Mouse (Mus musculus): Measurements from ENCODE around the gene Henmt1.

DNA sequence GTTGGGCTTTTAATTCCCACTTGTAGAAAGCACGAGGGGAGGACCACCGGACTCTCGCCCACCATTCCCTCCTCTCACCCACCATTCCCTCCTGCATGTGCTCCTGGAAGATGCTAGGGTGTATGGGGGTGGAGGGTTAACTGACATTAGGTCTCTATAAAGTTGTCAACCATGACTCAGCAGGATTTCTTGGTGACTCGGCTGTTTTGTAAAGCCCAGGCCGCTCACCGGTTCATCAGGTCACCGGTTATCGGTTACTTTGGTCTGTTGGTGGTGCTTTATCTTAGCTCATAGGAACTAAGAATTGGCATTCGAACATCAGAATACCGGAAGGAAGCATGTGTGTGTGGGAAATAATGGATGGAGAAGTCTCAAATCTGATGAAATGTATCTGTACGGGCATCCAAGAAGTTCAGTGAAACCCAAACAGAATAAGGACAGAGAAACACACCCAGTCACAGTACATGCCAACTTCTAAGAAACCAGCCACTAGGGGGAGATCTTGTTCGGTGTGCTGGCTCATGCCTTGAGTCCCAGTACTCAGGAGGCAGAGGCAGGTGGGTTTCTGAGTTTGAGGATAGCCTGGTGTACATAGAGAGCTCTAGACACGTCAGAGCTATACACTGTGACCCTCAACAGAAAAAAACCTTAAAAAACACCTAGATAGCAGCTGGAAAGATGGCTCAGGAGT, 37.8 kb downstream of the Henmt1 start:
- TF ChIP-seq CTCF (IDR thresholded peaks at IDR 0.05; ENCODE audit: control insufficient read depth, insufficient read depth, low read length) (peak; percentile 63), POLR2A (IDR thresholded peaks at IDR 0.05; ENCODE audit: borderline replicate concordance, control insufficient read depth, low read depth, low read length) (no peak)
